Mouse (Mus musculus) spleen, adult 2 months (tissue): ENCODE results near the gene Gm42688.

ENCODE experiments used
- CTCF ChIP-seq: fragments of 200-500 bp; IDR thresholded peaks from 2 replicates; pipeline ENCODE4 v1.5.1; 2011; ENCODE audit warnings: mild to moderate bottlenecking, inconsistent platforms; ENCODE audit not compliant: insufficient read depth, insufficient read length, insufficient replicate concordance; ENCODE audit errors: extremely low read depth
- POLR2A ChIP-seq: fragments of 200-500 bp; IDR thresholded peaks from 2 replicates; pipeline ENCODE4 v1.6.1; 2011; ENCODE audit warnings: low read depth, low read length, inconsistent platforms

GRCm38 (mm10) chr6:83145209-83145608 lies 43.8 kb downstream of the Gm42688 start:
- TF ChIP-seq CTCF (no peak), POLR2A (no peak)
